Mouse (Mus musculus) right cerebral cortex, postnatal 10 days (tissue): ENCODE data around the gene Bbx.

Source experiments
- DNase-seq, 2 experiments: peaks; one replicate each; pipeline ENCODE4 v3.0.0; 2021; ENCODE audit warnings: low spot score in 2 of 2

Gene Bbx

GRCm38 (mm10) chr16:50315349-50315969, 116.7 kb downstream of the Bbx start:
- DNase-seq = no peak

DNA sequence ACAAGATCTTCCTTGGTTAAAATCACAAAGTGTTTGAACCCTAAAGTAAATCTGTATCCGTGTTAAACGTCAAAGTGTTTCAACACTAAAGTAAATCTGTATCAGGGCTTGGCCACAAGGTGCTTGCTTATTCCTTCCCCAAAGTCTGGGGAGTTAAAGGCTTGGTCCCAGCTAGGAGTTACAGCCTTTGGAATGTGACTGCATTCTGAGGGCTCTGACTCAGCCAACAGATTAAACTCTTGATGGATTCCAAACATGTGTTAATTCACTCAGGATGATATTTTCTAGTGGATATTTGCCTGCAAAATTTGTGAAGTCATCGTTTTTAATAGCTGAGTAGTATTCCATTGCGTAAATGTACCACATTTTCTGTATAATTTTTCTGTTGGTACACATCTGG, 120.6 kb downstream of the Bbx start:
- no peak for DNase-seq

DNA sequence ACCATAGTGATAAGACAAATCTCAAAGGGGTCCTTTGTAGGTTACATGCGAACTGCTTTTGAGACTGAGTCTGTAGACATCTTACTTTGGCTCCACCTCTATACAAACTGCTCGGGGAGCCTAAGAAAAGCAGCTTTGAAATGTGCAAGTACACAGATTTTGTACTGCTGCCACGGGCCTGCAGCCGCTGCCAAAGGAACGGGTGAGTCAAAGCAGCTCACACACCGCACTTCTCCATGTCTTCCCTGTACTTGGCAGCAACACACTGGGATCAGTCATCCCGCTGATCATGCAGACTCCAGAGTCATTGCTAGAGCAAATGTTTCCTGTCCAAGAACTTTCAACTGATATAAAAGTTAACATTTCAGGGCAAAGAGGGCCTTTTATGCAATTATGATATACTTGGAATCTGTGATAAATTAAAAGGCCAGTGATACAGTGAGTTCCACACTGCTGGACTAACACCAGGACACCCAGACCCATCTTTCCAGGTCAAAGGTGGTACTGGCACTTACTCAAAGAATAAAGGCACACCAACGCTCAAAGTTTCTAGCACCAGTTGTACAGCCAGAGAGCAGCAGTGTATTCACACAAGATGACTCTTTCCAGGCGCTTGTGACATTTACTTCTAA, 122.7 kb downstream of the Bbx start:
- peak; percentile 90 to 92 for DNase-seq

GRCm38 (mm10) chr16:50308256-50308655, 123.9 kb downstream of the Bbx start:
- no peak for DNase-seq

DNA sequence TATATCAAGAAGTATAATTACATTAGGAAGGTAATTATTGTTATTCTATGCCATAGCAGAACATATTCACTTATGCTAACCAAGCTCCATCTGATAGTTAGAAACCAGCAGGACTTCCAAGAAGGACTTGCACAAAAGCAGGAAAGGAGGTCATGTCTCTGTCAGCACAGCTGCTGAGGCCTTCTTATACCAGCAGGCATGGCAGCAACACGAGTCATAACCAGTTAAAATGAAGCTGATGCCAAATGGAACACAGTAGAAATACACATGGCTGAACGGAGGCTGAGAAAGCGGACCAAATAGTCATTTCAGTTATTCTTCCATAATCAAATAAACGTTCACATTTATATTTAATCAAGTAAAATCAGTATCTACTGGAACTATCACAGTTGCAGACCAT, 125.0 kb downstream of the Bbx start:
- no peak for DNase-seq

DNA sequence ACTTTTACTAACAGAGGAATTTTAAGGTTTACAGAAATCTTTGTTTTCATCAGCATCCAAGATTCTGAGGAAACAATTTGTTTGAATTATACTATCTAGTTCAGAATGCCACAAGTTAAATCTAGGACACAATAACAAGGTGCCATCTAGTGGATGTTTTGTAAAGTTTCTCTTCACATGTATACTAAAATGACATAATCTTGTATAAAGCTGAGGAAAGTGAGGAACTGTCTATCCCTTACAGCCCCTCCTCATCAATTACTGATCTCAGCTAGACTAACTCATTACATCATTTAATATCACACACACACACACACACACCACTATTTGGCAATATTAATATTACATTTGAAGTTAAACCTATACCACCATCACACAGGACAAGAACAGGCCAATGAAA, 125.5 kb downstream of the Bbx start:
- no peak for DNase-seq

- DNase-seq = no peak
Observed at GRCm38 (mm10) chr16:50305156-50305555, 127.0 kb downstream of the Bbx start.

GRCm38 (mm10) chr16:50302566-50302965, 129.6 kb downstream of the Bbx start:
- no peak for DNase-seq

GRCm38 (mm10) chr16:50298743-50299443, 133.3 kb downstream of the Bbx start:
- DNase-seq = no peak

- no peak for DNase-seq
Observed at GRCm38 (mm10) chr16:50293502-50294228, 138.5 kb downstream of the Bbx start.

DNA sequence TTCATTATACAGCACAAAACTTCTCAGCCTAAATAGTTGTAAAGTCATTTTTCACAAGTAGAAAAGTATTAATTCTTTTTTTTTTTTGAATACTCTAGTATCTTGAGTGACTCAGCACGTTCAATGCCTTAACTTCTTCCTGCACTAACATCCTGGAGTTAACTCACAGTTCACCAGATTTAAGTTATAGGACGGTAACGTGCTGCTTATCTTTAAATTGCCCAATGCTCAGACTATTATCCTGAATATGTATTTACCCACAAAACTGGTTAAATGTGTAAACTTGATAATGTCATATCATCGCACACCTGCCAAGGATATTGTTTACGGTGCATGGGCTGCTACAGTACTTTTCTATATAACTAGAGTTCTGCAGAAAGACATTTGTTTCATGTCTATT, 139.4 kb downstream of the Bbx start:
- no peak for DNase-seq

GRCm38 (mm10) chr16:50289764-50290163, 142.4 kb downstream of the Bbx start:
- DNase-seq = no peak

GRCm38 (mm10) chr16:50272813-50273212, 159.4 kb downstream of the Bbx start:
- DNase-seq = no peak

DNA sequence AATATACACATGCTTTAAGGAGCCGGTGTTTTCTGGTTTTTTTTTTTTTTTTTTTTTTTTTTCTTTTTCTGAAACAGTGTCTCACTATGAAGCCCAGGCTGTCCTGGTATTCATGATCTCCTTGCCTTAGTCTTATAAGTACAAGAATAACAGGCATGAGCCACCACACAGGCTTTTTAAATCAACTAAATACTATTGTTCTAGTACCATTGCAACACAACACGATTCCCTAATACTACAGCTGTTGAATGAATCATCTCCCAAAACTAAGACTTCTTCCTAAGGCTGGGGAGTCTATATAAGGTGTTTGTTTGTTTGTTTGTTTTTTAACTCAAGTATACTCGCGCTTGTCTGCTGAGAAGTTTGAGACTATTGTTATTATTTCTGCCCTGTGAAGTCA, 169.5 kb downstream of the Bbx start:
- no peak for DNase-seq

GRCm38 (mm10) chr16:50262209-50262608, 170.0 kb downstream of the Bbx start:
- DNase-seq = no peak

GRCm38 (mm10) chr16:50261741-50262140, 170.4 kb downstream of the Bbx start:
- DNase-seq = no peak

- DNase-seq = no peak
Observed at GRCm38 (mm10) chr16:50254522-50255159, 177.5 kb downstream of the Bbx start.

DNA sequence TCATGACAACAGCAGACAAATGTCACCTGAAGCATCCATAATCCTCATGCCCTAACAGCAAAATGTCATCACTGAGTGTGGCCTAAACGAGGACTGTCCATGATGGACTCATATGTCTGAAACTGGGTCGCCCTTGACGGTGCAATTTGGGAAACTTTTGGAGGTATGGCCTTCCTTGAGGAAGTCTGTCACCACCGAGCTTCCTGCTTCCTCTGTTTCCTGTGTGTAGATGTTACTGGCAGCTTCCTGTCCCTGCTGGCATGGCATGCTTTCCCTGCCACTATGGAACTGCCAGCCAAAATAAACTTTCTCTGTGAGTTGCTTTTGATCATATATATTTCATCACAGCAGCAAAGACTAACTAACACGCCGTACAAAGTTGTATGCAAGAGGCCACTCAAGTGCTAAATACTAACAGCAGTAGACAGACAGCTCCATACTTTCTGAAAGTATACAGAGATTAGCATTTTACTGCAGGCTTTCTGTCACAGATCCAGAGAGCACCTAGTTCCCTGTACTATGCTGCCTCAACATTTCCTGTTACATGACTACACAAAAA, 180.7 kb downstream of the Bbx start:
- no peak for DNase-seq

DNA sequence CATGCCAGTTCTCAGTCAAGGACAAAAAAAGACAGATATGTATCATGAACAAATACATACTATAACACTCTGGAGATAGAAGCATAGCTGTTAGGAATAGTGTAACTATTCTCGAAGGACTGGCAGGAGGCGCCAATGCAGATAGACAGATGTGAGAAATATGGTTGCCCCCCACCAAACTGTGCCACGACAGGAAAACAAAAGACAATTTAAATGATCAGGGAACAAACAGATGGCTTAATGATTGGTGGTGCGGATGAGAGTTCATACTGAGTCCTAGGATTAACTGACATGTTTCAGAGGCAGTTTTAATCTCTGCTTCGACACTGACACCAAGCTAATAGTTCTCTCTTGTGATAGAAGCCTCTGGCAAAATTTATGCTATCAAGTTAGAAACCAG, 181.7 kb downstream of the Bbx start:
- no peak for DNase-seq

GRCm38 (mm10) chr16:50249036-50249435, 183.2 kb downstream of the Bbx start:
- no peak for DNase-seq

DNA sequence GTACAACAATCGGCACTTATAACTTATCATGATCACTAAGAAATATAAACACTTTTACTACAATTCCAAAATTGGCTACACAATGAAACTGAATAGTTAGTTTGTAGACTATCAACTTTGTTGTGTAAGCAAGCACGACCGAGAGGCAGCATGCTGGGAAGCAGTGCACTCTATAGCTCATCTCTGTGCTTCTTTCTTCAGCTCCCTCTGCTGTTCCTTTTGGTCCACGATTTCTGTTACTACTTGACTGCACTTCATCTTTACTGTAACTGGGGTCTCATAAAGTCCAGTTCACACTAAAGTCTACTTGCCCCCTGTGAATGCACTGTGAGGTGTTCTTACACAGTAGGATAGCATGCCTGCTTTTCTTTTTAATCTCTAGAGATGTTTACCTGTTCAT, 189.7 kb downstream of the Bbx start:
- peak; percentile 40 to 48 for DNase-seq

DNA sequence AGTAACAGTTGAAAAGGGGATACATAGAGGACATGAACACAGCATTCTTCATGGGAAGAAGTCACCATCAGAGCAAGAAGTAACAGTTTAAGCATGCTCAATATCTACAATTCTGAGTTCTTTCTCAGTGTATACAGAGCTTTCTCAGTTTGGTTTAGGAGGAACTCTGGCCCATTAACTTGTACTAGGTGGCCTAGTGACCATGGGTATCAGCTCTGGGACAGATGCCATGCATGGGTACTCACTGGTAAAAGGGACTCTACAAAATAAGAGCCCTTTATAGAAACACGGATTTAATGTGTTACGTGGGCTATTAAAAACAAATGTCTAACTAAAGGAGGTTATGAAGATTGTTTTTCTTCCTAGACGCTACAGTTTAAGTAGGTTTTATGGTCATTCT, 190.6 kb downstream of the Bbx start:
- no peak for DNase-seq
